Mouse (Mus musculus): Measurements from ENCODE around the gene Rasgrf1. TPM values are rescaled to one million over a fixed set of nuclear protein-coding genes. Genes with fewer than 3 reads are reported as not detected.

Rasgrf1 gene
- total RNA-seq, 1 experiment = 0.04 TPM

GRCm38 (mm10) chr9:89874434-89874833 is 35.3 kb upstream of the Rasgrf1 start:
- no peaks in the 10 kb centered on the region; a peak in 1 of 4 replicates for H3K4me1 ChIP-seq (ENCODE audit: control insufficient read depth in 2 of 2, insufficient read depth in 2 of 2, low read length in 2 of 2, poor library complexity in 1 of 2)
- H3K9ac ChIP-seq (ENCODE audit: insufficient read depth, low read depth, low read length, poor library complexity, severe bottlenecking) = no peak overlapping the region
- H3K9me3 ChIP-seq (ENCODE audit: control insufficient read depth, insufficient read depth, low read depth, low read length) = no peaks in the 10 kb centered on the region; the same call in 1 of the 2 replicates
- H3K4me3 ChIP-seq (ENCODE audit: insufficient read depth in 1 of 2, low read depth in 1 of 2, low read length in 2 of 2, poor library complexity in 1 of 2, severe bottlenecking in 1 of 2) = no peak overlapping the region
- TF ChIP-seq HCFC1 (IDR thresholded peaks at IDR 0.05; ENCODE audit: borderline replicate concordance, insufficient read depth, low read length) = no peak
- no peak for TF ChIP-seq ZC3H11A (IDR thresholded peaks at IDR 0.05; ENCODE audit: borderline replicate concordance, low read depth, low read length)
- no peak for TF ChIP-seq CHD2 (IDR thresholded peaks at IDR 0.05; ENCODE audit: low read depth, low read length)
- no peak for TF ChIP-seq MAFK (IDR thresholded peaks at IDR 0.05; ENCODE audit: insufficient read depth, low read depth, low read length)
- no peak for TF ChIP-seq ZNF384 (IDR thresholded peaks at IDR 0.05; ENCODE audit: low read depth, low read length)
- in situ Hi-C loops (cut with MboI; ENCODE audit: low sequenced_read_pairs in 2 of 2, unreplicated experiment in 2 of 2) = no loop called here
- H3K36me3 ChIP-seq (ENCODE audit: control insufficient read depth, insufficient read depth, low read length, poor library complexity, severe bottlenecking) = no peaks in the 10 kb centered on the region
- no peak for DNase-seq (ENCODE audit: low read depth, low spot score)
- H3K27ac ChIP-seq (ENCODE audit: insufficient read depth, low read depth, low read length, poor library complexity, severe bottlenecking) = no peak overlapping the region

- Histone ChIP-seq H3K4me3 (ENCODE audit: insufficient read depth in 1 of 2, low read depth in 1 of 2, low read length in 2 of 2, poor library complexity in 1 of 2, severe bottlenecking in 1 of 2) (no peak overlapping the region), H3K27ac (ENCODE audit: insufficient read depth, low read depth, low read length, poor library complexity, severe bottlenecking) (no peak overlapping the region), H3K36me3 (ENCODE audit: control insufficient read depth, insufficient read depth, low read length, poor library complexity, severe bottlenecking) (no peaks in the 10 kb centered on the region), H3K4me1 (ENCODE audit: control insufficient read depth in 2 of 2, insufficient read depth in 2 of 2, low read length in 2 of 2, poor library complexity in 1 of 2) (peaks cover 0 to 2% of the 10 kb centered on the region in 2 experiments; a peak in 1 of 4 replicates), H3K9ac (ENCODE audit: insufficient read depth, low read depth, low read length, poor library complexity, severe bottlenecking) (no peak overlapping the region), H3K9me3 (ENCODE audit: control insufficient read depth, insufficient read depth, low read depth, low read length) (no peaks in the 10 kb centered on the region; the same call in 1 of the 2 replicates)
- DNase-seq (ENCODE audit: low read depth, low spot score) = no peak
- in situ Hi-C loops (cut with MboI; ENCODE audit: low sequenced_read_pairs in 2 of 2, unreplicated experiment in 2 of 2) = no loop called here
- TF ChIP-seq ZNF384 (IDR thresholded peaks at IDR 0.05; ENCODE audit: low read depth, low read length) (no peak), HCFC1 (IDR thresholded peaks at IDR 0.05; ENCODE audit: borderline replicate concordance, insufficient read depth, low read length) (no peak), ZC3H11A (IDR thresholded peaks at IDR 0.05; ENCODE audit: borderline replicate concordance, low read depth, low read length) (no peak), MAFK (IDR thresholded peaks at IDR 0.05; ENCODE audit: insufficient read depth, low read depth, low read length) (no peak), CHD2 (IDR thresholded peaks at IDR 0.05; ENCODE audit: low read depth, low read length) (no peak)
Observed at GRCm38 (mm10) chr9:89875551-89875950, 34.2 kb upstream of the Rasgrf1 start.

GRCm38 (mm10) chr9:89878471-89879020 is 31.2 kb upstream of the Rasgrf1 start:
- Histone ChIP-seq H3K9ac (ENCODE audit: insufficient read depth, low read depth, low read length, poor library complexity, severe bottlenecking) (no peak overlapping the region), H3K4me1 (ENCODE audit: control insufficient read depth in 2 of 2, insufficient read depth in 2 of 2, low read length in 2 of 2, poor library complexity in 1 of 2) (peaks cover 0 to 2% of the 10 kb centered on the region in 2 experiments; a peak in 1 of 4 replicates), H3K9me3 (ENCODE audit: control insufficient read depth, insufficient read depth, low read depth, low read length) (no peaks in the 10 kb centered on the region; the same call in 1 of the 2 replicates), H3K27ac (ENCODE audit: insufficient read depth, low read depth, low read length, poor library complexity, severe bottlenecking) (no peak overlapping the region), H3K36me3 (ENCODE audit: control insufficient read depth, insufficient read depth, low read length, poor library complexity, severe bottlenecking) (no peaks in the 10 kb centered on the region), H3K4me3 (ENCODE audit: insufficient read depth in 1 of 2, low read depth in 1 of 2, low read length in 2 of 2, poor library complexity in 1 of 2, severe bottlenecking in 1 of 2) (no peak overlapping the region)
- TF ChIP-seq CHD2 (IDR thresholded peaks at IDR 0.05; ENCODE audit: low read depth, low read length) (no peak), HCFC1 (IDR thresholded peaks at IDR 0.05; ENCODE audit: borderline replicate concordance, insufficient read depth, low read length) (no peak), ZNF384 (IDR thresholded peaks at IDR 0.05; ENCODE audit: low read depth, low read length) (no peak), ZC3H11A (IDR thresholded peaks at IDR 0.05; ENCODE audit: borderline replicate concordance, low read depth, low read length) (no peak), MAFK (IDR thresholded peaks at IDR 0.05; ENCODE audit: insufficient read depth, low read depth, low read length) (no peak)
- in situ Hi-C loops (cut with MboI; ENCODE audit: low sequenced_read_pairs in 2 of 2, unreplicated experiment in 2 of 2) = no loop called here
- DNase-seq (ENCODE audit: low read depth, low spot score) = no peak

- Histone ChIP-seq H3K27ac (ENCODE audit: insufficient read depth, low read depth, low read length, poor library complexity, severe bottlenecking) (no peak overlapping the region), H3K36me3 (ENCODE audit: control insufficient read depth, insufficient read depth, low read length, poor library complexity, severe bottlenecking) (no peaks in the 10 kb centered on the region), H3K4me1 (ENCODE audit: control insufficient read depth in 2 of 2, insufficient read depth in 2 of 2, low read length in 2 of 2, poor library complexity in 1 of 2) (peaks cover 0 to 2% of the 10 kb centered on the region in 2 experiments; a peak in 1 of 4 replicates), H3K9ac (ENCODE audit: insufficient read depth, low read depth, low read length, poor library complexity, severe bottlenecking) (no peak overlapping the region; the same call in 1 of the 2 replicates), H3K9me3 (ENCODE audit: control insufficient read depth, insufficient read depth, low read depth, low read length) (no peaks in the 10 kb centered on the region; the same call in 1 of the 2 replicates), H3K4me3 (ENCODE audit: insufficient read depth in 1 of 2, low read depth in 1 of 2, low read length in 2 of 2, poor library complexity in 1 of 2, severe bottlenecking in 1 of 2) (peak overlapping the region in 1 of 2 experiments; percentile 63; a peak in 2 of 4 replicates)
- DNase-seq (ENCODE audit: low read depth, low spot score) = no peak
- TF ChIP-seq MAFK (IDR thresholded peaks at IDR 0.05; ENCODE audit: insufficient read depth, low read depth, low read length) (no peak), ZC3H11A (IDR thresholded peaks at IDR 0.05; ENCODE audit: borderline replicate concordance, low read depth, low read length) (no peak)
- in situ Hi-C loops (cut with MboI; ENCODE audit: low sequenced_read_pairs in 2 of 2, unreplicated experiment in 2 of 2) = no loop called here
Observed at GRCm38 (mm10) chr9:89879574-89879973, 30.1 kb upstream of the Rasgrf1 start.
